Mouse (Mus musculus): ENCODE measurements around the gene Gm17727.

DNA sequence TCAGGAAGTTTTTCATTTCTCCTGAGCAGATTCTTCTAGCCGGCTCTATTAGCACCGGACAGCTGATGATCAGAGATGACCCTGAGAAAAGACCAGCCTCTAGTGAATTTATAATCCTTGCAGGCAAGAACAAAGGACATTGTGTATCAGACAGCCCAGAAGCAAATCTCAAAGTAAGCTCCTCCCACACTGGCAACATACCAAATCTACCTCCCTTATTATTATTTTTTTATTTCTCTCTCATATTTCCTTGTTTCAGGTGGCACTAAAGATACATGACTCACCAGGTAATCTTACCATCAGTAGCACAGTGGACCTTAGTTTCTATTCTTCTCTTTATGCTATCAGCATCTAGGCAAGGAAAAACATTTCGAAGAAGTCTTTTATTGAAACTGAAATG is 12.1 kb upstream of the Gm17727 start, which contains the start of the genes Gm27235 and D730048I06Rik:
- TF ChIP-seq CTCF (IDR thresholded peaks at IDR 0.05; ENCODE audit: borderline replicate concordance, insufficient read depth, low read length) = no peak
- no peak for TF ChIP-seq POLR2A (IDR thresholded peaks at IDR 0.05; ENCODE audit: low read depth, low read length)

Data from embryonic fibroblast, embryonic 13.5 days (primary cell).